Mouse (Mus musculus) forebrain, embryonic 12.5 days (tissue): Measurements from ENCODE around the gene Pnpo. TPM values are rescaled to one million over a fixed set of nuclear protein-coding genes. Genes with fewer than 3 reads are reported as not detected.

Source experiments
- polyA plus RNA-seq: library from polyadenylated mRNA; unstranded; fragments of >200 nt; fragmentation: Nextera tagmentation; extraction: Ambion mirVana; gene quantifications from 2 replicates; pipeline ENCODE4 v1.2.1, GENCODE M21; 2016

Pnpo gene
- polyA plus RNA-seq, 1 experiment from 2014 or later = 17.2 TPM

Other genes starting within 250 kb of the Pnpo start
- 31.0 and 40.3 TPM in 2 replicates for gene Snx11, start 166.4 kb downstream of the Pnpo start, polyA plus RNA-seq
- 168 and 172 TPM in 2 replicates for gene Cbx1, start 154.9 kb downstream of the Pnpo start, polyA plus RNA-seq
- 72.8 and 76.0 TPM in 2 replicates for gene Nfe2l1, start 114.0 kb downstream of the Pnpo start, polyA plus RNA-seq
- gene Copz2, start 94.1 kb downstream of the Pnpo start, polyA plus RNA-seq = 22.9 and 27.8 TPM in 2 replicates
- 102 and 106 TPM in 2 replicates for gene Cdk5rap3, start 27.5 kb downstream of the Pnpo start, polyA plus RNA-seq
- gene Prr15l, start 15.9 kb downstream of the Pnpo start, polyA plus RNA-seq = 0.58 and 0.60 TPM in 2 replicates
- 23.1 and 27.2 TPM in 2 replicates for gene Sp2, start 39.0 kb upstream of the Pnpo start, polyA plus RNA-seq
- gene Sp6, start 69.4 kb upstream of the Pnpo start, polyA plus RNA-seq = 0.26 and 0.51 TPM in 2 replicates
- 26.0 and 28.0 TPM in 2 replicates for gene Scrn2, start 86.0 kb upstream of the Pnpo start, polyA plus RNA-seq
- gene Lrrc46, start 97.4 kb upstream of the Pnpo start, polyA plus RNA-seq = 2.3 and 3.2 TPM in 2 replicates
- gene Mrpl10, start 97.6 kb upstream of the Pnpo start, polyA plus RNA-seq = 64.0 and 65.8 TPM in 2 replicates
- gene Osbpl7, start 106.6 kb upstream of the Pnpo start, polyA plus RNA-seq = 8.2 and 8.7 TPM in 2 replicates
- gene Tbx21, start 171.3 kb upstream of the Pnpo start, polyA plus RNA-seq = 0.19 and 0.33 TPM in 2 replicates
- 5.7 and 6.5 TPM in 2 replicates for gene Tbkbp1, start 207.5 kb upstream of the Pnpo start, polyA plus RNA-seq
- gene Kpnb1, start 243.9 kb upstream of the Pnpo start, polyA plus RNA-seq = 71.3 and 73.9 TPM in 2 replicates